Mouse (Mus musculus) embryonic facial prominence, embryonic 13.5 days (tissue): ENCODE results near the gene Edc4. TPM values are rescaled to one million over a fixed set of nuclear protein-coding genes. Genes with fewer than 3 reads are reported as not detected.

Source experiments
- polyA plus RNA-seq: library from polyadenylated mRNA; unstranded; fragments of >200 nt; fragmentation: Nextera tagmentation; extraction: Ambion mirVana; gene quantifications from 2 replicates; pipeline ENCODE4 v1.2.1, GENCODE M21; 2015

Edc4 gene
- polyA plus RNA-seq, 1 experiment from 2014 or later = 58.3 TPM

Other genes starting within 250 kb of the Edc4 start
- gene Ctcf, start 244.3 kb upstream of the Edc4 start, polyA plus RNA-seq = 136 and 146 TPM in 2 replicates
- gene Agrp, start 243.5 kb upstream of the Edc4 start, polyA plus RNA-seq = 0.90 and 2.1 TPM in 2 replicates
- gene Carmil2, start 194.6 kb upstream of the Edc4 start, polyA plus RNA-seq = 0.61 and 0.84 TPM in 2 replicates
- 72.3 and 84.3 TPM in 2 replicates for gene Acd, start 179.8 kb upstream of the Edc4 start, polyA plus RNA-seq
- gene Pard6a, start 179.7 kb upstream of the Edc4 start, polyA plus RNA-seq = 18.9 and 21.5 TPM in 2 replicates
- 0.25 and 0.36 TPM in 2 replicates for gene 4933405L10Rik, start 173.2 kb upstream of the Edc4 start, polyA plus RNA-seq
- 28.6 and 34.5 TPM in 2 replicates for gene Enkd1, start 172.7 kb upstream of the Edc4 start, polyA plus RNA-seq
- 26.0 and 27.5 TPM in 2 replicates for gene Gfod2, start 122.2 kb upstream of the Edc4 start, polyA plus RNA-seq
- gene Ranbp10, start 53.5 kb upstream of the Edc4 start, polyA plus RNA-seq = 15.1 and 17.8 TPM in 2 replicates
- 0.21 and 0.24 TPM in 2 replicates for gene Tsnaxip1, start 53.1 kb upstream of the Edc4 start, polyA plus RNA-seq
- 56.0 and 58.7 TPM in 2 replicates for gene Cenpt, start 27.6 kb upstream of the Edc4 start, polyA plus RNA-seq
- 73.5 and 77.5 TPM in 2 replicates for gene Thap11, start 25.7 kb upstream of the Edc4 start, polyA plus RNA-seq
- gene Nutf2, start 20.3 kb upstream of the Edc4 start, polyA plus RNA-seq = 191 and 275 TPM in 2 replicates
- 0.51 and 0.77 TPM in 2 replicates for gene Nrn1l, start 12.7 kb downstream of the Edc4 start, polyA plus RNA-seq
- gene Pskh1, start 19.6 kb downstream of the Edc4 start, polyA plus RNA-seq = 43.0 and 43.2 TPM in 2 replicates
- gene Ctrl, start 53.0 kb downstream of the Edc4 start, polyA plus RNA-seq = 1.3 and 1.8 TPM in 2 replicates
- gene Psmb10, start 57.6 kb downstream of the Edc4 start, polyA plus RNA-seq = 28.6 and 29.0 TPM in 2 replicates
- gene Lcat, start 62.5 kb downstream of the Edc4 start, polyA plus RNA-seq = 2.8 and 5.6 TPM in 2 replicates
- 48.3 and 56.8 TPM in 2 replicates for gene Slc12a4, start 85.2 kb downstream of the Edc4 start, polyA plus RNA-seq
- gene Dpep3, start 98.5 kb downstream of the Edc4 start, polyA plus RNA-seq = not detected in 2 replicates
- 26.7 and 27.9 TPM in 2 replicates for gene Dus2, start 110.5 kb downstream of the Edc4 start, polyA plus RNA-seq
- gene Dpep2nb, start 125.1 kb downstream of the Edc4 start, polyA plus RNA-seq = not detected in 2 replicates
- gene Ddx28, start 131.0 kb downstream of the Edc4 start, polyA plus RNA-seq = 18.1 and 18.8 TPM in 2 replicates
- 9.6 and 10.1 TPM in 2 replicates for gene Nfatc3, start 178.0 kb downstream of the Edc4 start, polyA plus RNA-seq